ENCODE assay signal across 10 mouse cellular contexts in the genomic region with DNA sequence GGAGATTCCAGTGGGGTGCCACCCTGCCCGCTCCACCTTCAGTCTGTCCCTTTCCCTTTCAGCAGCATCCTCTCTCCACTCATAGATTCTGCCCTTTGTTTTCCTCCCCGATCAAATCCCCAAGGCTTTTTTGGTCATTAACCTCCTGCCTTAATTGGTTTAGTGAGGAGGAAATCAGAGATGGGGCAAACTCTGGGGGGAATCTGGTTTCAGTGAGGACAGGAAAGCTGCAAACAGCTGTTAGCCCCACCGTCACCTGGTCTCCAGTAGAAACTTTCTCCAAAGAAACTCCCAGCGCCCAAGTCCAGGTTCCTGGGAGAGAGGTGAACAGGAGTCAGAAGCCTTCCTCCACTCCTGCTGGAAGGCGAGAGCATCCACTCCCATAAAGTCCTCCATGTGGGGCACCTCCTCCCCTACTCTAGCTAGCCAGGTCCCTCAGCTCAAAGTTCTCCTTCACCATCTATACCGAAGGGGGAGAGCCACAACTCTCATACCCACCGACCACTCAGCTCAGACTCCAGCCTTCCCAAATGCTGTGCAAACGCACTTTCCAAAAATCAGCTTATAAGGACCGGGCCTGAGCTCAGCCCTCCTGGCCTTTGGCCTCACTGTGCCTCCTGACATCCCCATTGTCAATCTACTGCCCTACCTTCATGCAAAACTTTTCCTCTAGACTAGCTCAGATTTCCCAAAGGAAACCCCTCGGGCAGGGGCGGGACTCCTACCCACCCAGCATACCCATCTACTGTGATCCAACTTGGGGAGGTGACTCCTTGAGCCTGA. TPM values are rescaled to one million over a fixed set of nuclear protein-coding genes. Genes with fewer than 3 reads are reported as not detected.
DNase-seq lines count a peak whose midpoint lies in the region; ATAC-seq lines count a peak whose summit lies in the region.
"Had no signal": no experiment of that assay in that cellular context is flagged by ENCODE, and none has a peak within 500 bp of the region (broad histone marks: within the 10 kb centered on the region; RNA-seq: fewer than 3 reads in every experiment).

No protein-coding gene starts in this region.

- no peaks in the 10 kb centered on the region for H3K9me3 ChIP-seq in heart, embryonic 15.5 days (replicated peaks)
- H3K9me3 ChIP-seq in hindbrain, embryonic 14.5 days (ENCODE audit: control insufficient read depth, low read length): no peaks in the 10 kb centered on the region
- no peaks in the 10 kb centered on the region for H3K9me3 ChIP-seq in midbrain, embryonic 16.5 days (replicated peaks; ENCODE audit: control insufficient read depth, low read length, poor library complexity, severe bottlenecking)

- peak overlapping the region; percentile 74 for H3K4me2 ChIP-seq in heart, embryonic 15.5 days
- H3K4me2 ChIP-seq in hindbrain, embryonic 14.5 days (replicated peaks): peak overlapping the region; percentile 96
- peak overlapping the region; percentile 93 for H3K4me2 ChIP-seq in midbrain, embryonic 16.5 days (ENCODE audit: low read length)

- H3K27ac ChIP-seq in heart, embryonic 15.5 days: peak overlapping the region; percentile 89
- peak overlapping the region; percentile 98 for H3K27ac ChIP-seq in hindbrain, embryonic 14.5 days
- peak overlapping the region; percentile 99 for H3K27ac ChIP-seq in midbrain, embryonic 16.5 days (ENCODE audit: low read length)

- DNase-seq in heart, adult 18-20 months: no peak
- DNase-seq in R1 (ENCODE audit: low read depth, low spot score): peak; percentile 76
- no peak for DNase-seq in hindbrain, embryonic 14.5 days (ENCODE audit: low spot score)
- DNase-seq in cerebellum, adult 11 months: no peak
- no peak for DNase-seq in ovary, postnatal 36 days (ENCODE audit: low spot score)
- no peak for DNase-seq in right cerebral cortex, postnatal 4 days

- WGBS in heart, embryonic 15.5 days: 28% methylated on average over 11 of the region's 11 CpGs
- WGBS in hindbrain, embryonic 14.5 days: 3% methylated on average over 11 of the region's 11 CpGs
- WGBS in midbrain, embryonic 16.5 days: 3% methylated on average over 11 of the region's 11 CpGs

- peak overlapping the region; percentile 94 for H3K4me3 ChIP-seq in heart, embryonic 15.5 days
- H3K4me3 ChIP-seq in hindbrain, embryonic 14.5 days (replicated peaks; ENCODE audit: low read length): peak overlapping the region; percentile 93
- peak overlapping the region; percentile 60 for H3K4me3 ChIP-seq in midbrain, embryonic 16.5 days (ENCODE audit: low read depth, low read length)

- H3K36me3 ChIP-seq in heart, embryonic 15.5 days: no peaks in the 10 kb centered on the region
- H3K36me3 ChIP-seq in hindbrain, embryonic 14.5 days (replicated peaks; ENCODE audit: control insufficient read depth, insufficient read depth): peaks cover 5% of the 10 kb centered on the region; the same call in 1 of the 2 replicates
- no peaks in the 10 kb centered on the region for H3K36me3 ChIP-seq in midbrain, embryonic 16.5 days (ENCODE audit: control insufficient read depth, insufficient read depth, low read length)

- peaks cover 65% of the 10 kb centered on the region for H3K4me1 ChIP-seq in heart, embryonic 15.5 days (replicated peaks)
- peaks cover 52% of the 10 kb centered on the region for H3K4me1 ChIP-seq in hindbrain, embryonic 14.5 days (replicated peaks; ENCODE audit: control insufficient read depth, insufficient read depth, low read length)
- peaks cover 57% of the 10 kb centered on the region for H3K4me1 ChIP-seq in midbrain, embryonic 16.5 days (ENCODE audit: control insufficient read depth, insufficient read depth, low read length)

- no peaks in the 10 kb centered on the region for H3K27me3 ChIP-seq in heart, embryonic 15.5 days
- H3K27me3 ChIP-seq in hindbrain, embryonic 14.5 days (ENCODE audit: control insufficient read depth, insufficient read depth, low read length): no peaks in the 10 kb centered on the region
- no peaks in the 10 kb centered on the region for H3K27me3 ChIP-seq in midbrain, embryonic 16.5 days (ENCODE audit: control insufficient read depth, insufficient read depth, low read depth, low read length)
- H3K27me3 ChIP-seq: Patski had no signal

- peak overlapping the region; percentile 94 for H3K9ac ChIP-seq in heart, embryonic 15.5 days
- peak overlapping the region; percentile 100 for H3K9ac ChIP-seq in hindbrain, embryonic 14.5 days
- peak overlapping the region; percentile 100 for H3K9ac ChIP-seq in midbrain, embryonic 16.5 days (ENCODE audit: low read depth, low read length)

- no peak for ATAC-seq in heart, embryonic 15.5 days (replicated peaks; ENCODE audit: insufficient number of reproducible peaks, insufficient read depth, low FRiP score, low read depth)
- no peak for ATAC-seq in hindbrain, embryonic 14.5 days (ENCODE audit: low FRiP score)
- no peak for ATAC-seq in midbrain, embryonic 16.5 days
- ATAC-seq: Patski had no signal

RNA-seq across cellular contexts. Expression of gene Mex3a, which starts 1.9 kb away (rescaled TPM):
- polyA plus RNA-seq in heart, embryonic 15.5 days (2015; fragmentation: Nextera tagmentation; extraction: Ambion mirVana): 6.5 and 8.0 TPM in 2 replicates
- total RNA-seq in heart, adult 18-20 months (2021): under 1 TPM; 0.26 to 0.35 TPM
- polyA plus RNA-seq in hindbrain, embryonic 14.5 days (2014; fragmentation: Nextera tagmentation; extraction: Ambion mirVana): 30.8 and 31.0 TPM in 2 replicates
- polyA plus RNA-seq in midbrain, embryonic 16.5 days (2015; fragmentation: Nextera tagmentation; extraction: Ambion mirVana): 28.6 and 33.0 TPM in 2 replicates

RNA-seq across cellular contexts. Expression of gene Rab25, which starts 17.8 kb away (rescaled TPM):
- 0.92 and 4.0 TPM in 2 replicates for polyA plus RNA-seq in heart, embryonic 15.5 days (2015; fragmentation: Nextera tagmentation; extraction: Ambion mirVana)
- total RNA-seq in heart, adult 18-20 months (2021): under 1 TPM in 1 of 2 experiments, not detected in 1; 0.26 TPM
- polyA plus RNA-seq in hindbrain, embryonic 14.5 days (2014; fragmentation: Nextera tagmentation; extraction: Ambion mirVana): 0.20 TPM in 1 of 2 replicates, not detected in the other
- polyA plus RNA-seq in midbrain, embryonic 16.5 days (2015; fragmentation: Nextera tagmentation; extraction: Ambion mirVana): 0.69 TPM in 1 of 2 replicates, not detected in the other
- total RNA-seq: gastrocnemius, adult 18-20 months had no signal

RNA-seq across cellular contexts. Expression of gene Lmna, which starts 20.5 kb away (rescaled TPM):
- polyA plus RNA-seq in heart, embryonic 15.5 days (2015; fragmentation: Nextera tagmentation; extraction: Ambion mirVana): 110 and 131 TPM in 2 replicates
- total RNA-seq in heart, adult 18-20 months (2021): 100 to 1,000 TPM; 113 to 129 TPM
- 44.3 and 47.3 TPM in 2 replicates for polyA plus RNA-seq in hindbrain, embryonic 14.5 days (2014; fragmentation: Nextera tagmentation; extraction: Ambion mirVana)
- 51.0 and 59.7 TPM in 2 replicates for polyA plus RNA-seq in midbrain, embryonic 16.5 days (2015; fragmentation: Nextera tagmentation; extraction: Ambion mirVana)

RNA-seq across cellular contexts. Expression of gene Lamtor2, which starts 22.6 kb away (rescaled TPM):
- polyA plus RNA-seq in heart, embryonic 15.5 days (2015; fragmentation: Nextera tagmentation; extraction: Ambion mirVana): 119 and 144 TPM in 2 replicates
- 100 to 1,000 TPM; 102 to 104 TPM for total RNA-seq in heart, adult 18-20 months (2021)
- polyA plus RNA-seq in hindbrain, embryonic 14.5 days (2014; fragmentation: Nextera tagmentation; extraction: Ambion mirVana): 102 and 107 TPM in 2 replicates
- polyA plus RNA-seq in midbrain, embryonic 16.5 days (2015; fragmentation: Nextera tagmentation; extraction: Ambion mirVana): 181 and 193 TPM in 2 replicates

RNA-seq across cellular contexts. Expression of gene Ubqln4, which starts 23.3 kb away (rescaled TPM):
- 30.0 and 34.9 TPM in 2 replicates for polyA plus RNA-seq in heart, embryonic 15.5 days (2015; fragmentation: Nextera tagmentation; extraction: Ambion mirVana)
- total RNA-seq in heart, adult 18-20 months (2021): 10 to 100 TPM; 72.4 to 78.7 TPM
- 42.9 and 53.6 TPM in 2 replicates for polyA plus RNA-seq in hindbrain, embryonic 14.5 days (2014; fragmentation: Nextera tagmentation; extraction: Ambion mirVana)
- 39.8 and 41.3 TPM in 2 replicates for polyA plus RNA-seq in midbrain, embryonic 16.5 days (2015; fragmentation: Nextera tagmentation; extraction: Ambion mirVana)
